Mouse (Mus musculus): Measurements from ENCODE around the gene Daam1.

Daam1 gene

DNA sequence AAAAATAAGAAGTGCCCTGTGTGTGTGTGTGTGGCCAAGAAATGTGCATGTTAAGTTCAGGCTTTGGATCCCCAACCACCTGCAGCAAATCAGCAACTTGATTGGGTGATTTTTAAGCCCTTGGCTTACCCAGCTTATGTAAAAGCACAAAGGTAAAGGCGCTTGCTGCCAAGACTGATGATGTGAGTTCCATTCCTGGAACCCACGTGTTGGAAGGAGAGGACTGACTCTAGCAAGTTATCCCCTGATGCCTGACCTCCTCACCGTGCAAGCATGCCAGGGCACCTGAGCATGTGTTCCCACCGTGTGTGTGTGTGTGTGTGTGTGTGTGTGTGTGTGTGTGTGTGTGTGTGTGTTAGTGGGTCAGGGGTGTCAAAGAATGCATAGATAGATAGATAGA lies 166.5 kb downstream of the Daam1 start:
- no peak for DNase-seq (ENCODE audit: low spot score in 2 of 2)

DNA sequence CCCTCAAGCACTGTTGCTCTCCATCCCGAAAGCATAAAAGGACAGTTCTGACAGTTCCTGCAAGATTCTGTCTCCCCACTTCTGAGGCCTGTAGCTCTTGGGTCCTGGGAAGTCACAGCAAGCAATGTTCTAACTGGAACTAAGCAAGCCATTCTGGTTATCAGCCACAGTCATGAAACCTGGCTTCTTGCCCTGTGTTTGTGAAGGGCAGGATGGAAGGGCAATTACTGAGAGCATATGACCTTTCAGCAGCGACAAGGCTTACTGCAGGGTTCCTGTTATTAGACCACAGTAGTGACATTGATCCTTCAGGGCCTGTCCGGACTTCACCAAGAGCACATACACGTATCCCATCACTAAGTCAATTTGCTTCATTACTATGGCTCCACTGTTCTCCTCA lies 167.8 kb downstream of the Daam1 start:
- DNase-seq (ENCODE audit: low spot score in 2 of 2): no peak

DNA sequence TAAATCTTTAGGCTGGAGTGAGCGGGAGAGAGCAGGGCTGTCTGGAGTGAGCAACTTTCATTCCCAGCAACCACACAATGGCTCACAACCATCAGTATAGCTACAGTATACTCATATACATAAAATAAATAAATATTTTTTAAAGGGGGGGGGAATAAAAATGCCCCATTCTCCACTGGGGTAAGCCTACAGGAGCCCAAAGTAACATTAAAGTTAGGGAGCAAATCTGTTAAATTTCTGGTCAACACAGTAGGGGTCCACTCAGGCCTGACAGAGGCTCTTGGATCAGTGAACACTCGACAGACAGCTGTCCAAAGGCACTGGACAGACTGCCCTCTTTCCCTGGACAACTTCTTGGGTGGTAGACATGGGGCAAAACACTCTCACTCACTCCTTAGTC lies 168.8 kb downstream of the Daam1 start:
- DNase-seq (ENCODE audit: low spot score in 2 of 2): no peak

DNA sequence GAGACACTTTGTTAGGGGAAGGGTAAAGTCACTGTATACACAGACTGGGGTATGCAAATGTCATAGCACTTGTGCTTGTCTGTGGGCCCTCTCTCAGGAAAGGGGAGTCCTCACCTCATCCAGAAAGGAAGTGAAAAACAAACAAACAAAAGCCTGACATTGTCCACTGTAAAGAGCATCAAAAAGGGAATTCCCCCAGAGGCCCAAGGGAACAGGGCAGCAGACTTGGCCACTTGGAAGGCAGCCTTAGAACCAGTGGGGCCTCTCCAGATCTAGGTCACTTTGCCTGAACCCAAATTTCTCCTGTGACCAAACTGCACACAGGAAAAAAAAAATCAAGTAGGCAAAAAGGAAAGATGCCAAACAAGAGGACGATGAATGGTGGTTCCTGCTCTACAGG lies 170.9 kb downstream of the Daam1 start:
- DNase-seq (ENCODE audit: low spot score in 2 of 2): no peak

DNA sequence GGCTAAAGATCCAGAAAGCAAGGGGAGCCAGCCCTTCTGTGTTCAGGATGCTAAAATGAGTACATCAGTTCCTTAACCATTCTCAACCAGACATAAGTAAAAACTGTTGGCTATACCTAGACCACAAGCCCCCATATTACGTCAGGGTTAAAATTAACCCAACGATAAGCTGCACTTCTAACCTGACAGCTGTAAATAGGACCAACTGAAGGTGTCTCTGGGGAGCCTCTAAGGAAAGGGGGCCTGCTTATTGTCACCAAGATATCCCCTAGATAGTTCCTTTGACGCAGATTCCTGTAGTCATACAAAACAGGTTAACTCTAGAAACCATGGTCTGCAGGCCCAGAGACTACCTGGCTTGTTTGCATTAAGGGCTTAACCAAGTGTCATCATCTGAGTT lies 174.4 kb downstream of the Daam1 start:
- DNase-seq (ENCODE audit: low spot score in 2 of 2): no peak

DNA sequence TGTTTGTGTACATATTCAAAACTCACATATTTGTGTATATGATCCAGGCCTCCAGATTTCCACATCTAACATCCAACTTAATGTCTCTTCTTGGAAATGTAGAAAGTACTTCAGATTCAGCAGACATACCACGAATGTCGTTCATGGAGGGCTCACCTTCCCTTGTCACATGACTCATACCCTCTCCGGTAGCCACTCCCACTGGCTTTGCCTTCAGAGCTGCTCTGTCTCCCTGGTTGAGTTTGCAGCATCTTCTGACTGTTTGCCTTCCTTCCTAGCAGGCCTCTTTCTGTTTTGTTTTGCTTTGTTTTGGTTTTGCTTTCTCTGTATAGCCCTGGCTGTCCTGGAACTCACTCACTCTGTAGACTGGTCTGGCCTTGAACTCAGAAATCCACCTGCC lies 176.8 kb downstream of the Daam1 start:
- no peak for DNase-seq (ENCODE audit: low spot score in 2 of 2)

DNA sequence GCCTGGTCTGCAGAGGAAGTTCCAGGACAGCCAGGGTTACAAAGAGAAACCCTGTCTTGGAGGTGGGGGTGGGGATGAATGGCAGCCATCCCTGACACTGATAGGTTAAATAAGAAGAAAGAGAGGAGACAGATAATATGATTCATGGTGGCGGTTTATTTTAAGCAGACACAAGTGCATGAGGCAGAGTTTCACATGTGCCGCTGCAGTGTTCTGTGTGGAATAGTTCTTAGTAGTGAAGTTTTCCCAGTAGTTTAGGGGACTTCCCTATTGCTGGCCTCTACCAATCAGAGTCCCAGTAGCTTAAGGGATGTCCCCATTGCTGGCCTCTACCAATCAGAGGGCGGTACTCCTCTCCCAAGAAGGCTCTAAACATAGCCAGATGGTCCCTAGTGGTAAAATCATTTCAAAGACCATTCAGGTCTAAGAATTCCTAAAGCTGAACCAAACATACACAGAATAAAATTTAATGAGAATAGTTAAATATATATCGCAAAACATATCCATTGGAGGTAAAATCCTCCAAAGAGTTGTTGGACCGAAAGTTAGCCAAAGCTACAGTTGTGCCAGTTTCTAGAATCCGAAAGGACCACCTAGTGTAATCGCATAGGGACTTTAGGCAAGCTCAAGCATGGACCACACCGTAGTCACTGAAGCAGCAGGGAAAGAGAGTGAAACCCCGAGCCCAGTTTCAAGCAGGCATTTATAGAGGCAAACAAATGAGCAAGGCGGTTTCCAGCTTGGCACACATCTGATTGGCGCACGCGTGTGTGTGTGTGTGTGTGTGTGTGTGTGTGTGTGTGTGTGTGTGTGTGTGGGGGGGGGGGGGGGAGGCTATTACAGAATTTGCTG lies 178.4 kb downstream of the Daam1 start:
- DNase-seq (ENCODE audit: low spot score in 2 of 2): no peak

DNA sequence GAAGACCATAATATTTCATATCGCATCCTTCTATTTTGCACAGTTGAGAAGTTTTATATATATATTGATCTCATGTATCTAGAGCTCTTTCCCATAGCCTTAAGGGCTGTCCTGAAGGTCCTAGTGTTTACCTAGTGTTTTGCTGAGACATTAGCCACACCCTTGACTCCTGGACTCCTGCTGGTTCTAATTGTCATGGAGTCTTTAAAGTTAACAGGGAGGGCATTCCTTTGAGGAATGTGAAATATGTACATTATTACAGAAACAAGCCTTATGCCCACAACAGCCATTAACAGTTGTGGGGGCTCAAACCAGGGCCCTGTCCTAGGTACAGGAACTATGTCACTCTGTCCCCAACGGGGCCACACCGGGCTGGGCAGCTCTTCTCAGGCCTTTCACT lies 180.5 kb downstream of the Daam1 start:
- DNase-seq (ENCODE audit: low spot score in 2 of 2): no peak

DNA sequence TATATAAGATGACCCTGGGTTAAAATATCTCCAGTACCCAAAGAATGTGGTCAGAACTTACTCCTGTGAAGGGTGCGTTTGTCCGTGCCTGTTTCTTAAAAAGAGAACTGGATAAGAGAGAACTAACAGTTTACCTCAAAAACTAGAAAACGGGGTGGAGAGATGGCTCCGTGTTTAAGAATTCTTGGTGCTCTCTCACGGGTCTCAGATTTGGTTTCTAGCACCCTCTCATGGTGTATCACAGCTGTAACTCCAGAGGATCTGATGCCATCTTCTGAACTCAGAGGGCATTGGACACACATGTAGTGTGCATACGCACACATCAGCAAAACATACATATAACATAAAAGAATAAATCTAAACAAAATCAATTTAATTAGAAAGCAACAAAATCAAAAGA lies 181.2 kb downstream of the Daam1 start:
- no peak for DNase-seq (ENCODE audit: low spot score in 2 of 2)

DNA sequence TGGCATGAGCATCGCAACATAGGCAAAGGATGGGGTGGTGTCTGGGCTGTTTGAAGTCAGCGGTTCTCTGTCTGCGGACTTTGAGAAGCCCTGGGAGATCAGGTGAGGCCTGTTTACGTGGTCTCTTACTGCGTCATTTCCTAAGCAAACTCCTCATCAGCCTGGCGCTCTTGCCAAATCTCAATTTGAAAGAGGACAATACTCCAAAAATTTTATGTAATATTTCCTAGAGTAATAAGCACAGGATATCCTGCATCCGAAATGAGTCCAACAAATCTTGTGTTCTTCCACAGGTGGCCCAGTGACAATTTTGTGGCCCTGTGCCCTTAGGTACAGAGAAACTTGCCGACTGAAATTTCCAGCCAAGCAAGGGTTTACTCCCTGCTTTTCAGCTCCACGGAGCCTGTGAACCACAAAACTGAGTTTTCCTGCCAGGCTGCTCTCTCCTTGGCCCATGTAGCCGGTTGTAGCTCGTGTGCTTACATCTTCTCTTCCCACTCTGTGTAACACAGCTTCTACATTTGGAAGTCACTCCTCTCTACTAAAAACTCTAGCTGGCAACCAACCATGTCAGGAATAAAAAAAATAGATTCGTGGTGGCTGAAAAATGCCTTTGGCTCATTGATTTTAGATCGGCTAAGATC lies 183.0 kb downstream of the Daam1 start:
- DNase-seq (ENCODE audit: low spot score in 2 of 2): no peak

DNA sequence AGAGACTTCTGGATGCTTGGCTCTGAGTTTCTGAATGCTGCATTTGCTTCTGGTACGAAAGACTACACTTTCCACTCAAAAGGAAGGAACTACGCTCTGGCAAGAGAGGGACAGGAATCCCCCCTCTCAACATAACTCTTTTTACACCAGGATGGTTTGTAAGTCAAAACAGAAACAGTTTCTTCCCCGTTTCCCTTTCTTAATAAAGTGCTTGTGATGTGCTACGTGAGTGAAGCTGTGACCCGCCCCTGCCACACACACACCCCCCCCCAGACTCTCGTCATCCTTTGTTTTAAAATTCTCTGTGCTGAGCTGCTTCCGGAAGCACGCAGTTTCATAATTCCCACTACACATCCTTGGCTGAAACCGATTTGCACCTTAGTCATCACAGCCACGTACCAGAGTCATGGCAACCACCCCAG lies 183.5 kb downstream of the Daam1 start:
- no peak for DNase-seq (ENCODE audit: low spot score in 2 of 2)

DNA sequence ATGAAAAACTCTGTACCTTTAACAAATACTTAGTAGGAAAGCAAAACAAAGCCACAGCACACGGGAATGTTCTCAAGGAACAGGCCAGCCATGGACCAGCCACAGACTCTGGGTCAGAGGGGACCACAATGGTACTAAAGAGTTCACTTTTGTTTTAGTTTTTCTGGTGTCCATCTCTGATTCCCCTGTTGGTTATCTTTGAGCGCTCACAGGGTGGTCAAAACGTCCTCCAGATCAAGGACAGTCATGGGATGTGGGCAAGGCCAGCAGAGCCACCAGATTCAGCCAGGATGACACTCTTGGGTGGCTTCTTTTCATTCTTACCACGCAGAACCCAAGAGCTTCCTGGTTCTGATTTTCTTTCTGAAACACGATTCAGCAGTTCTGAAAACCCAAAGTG lies 184.4 kb downstream of the Daam1 start:
- DNase-seq (ENCODE audit: low spot score in 2 of 2): no peak

DNA sequence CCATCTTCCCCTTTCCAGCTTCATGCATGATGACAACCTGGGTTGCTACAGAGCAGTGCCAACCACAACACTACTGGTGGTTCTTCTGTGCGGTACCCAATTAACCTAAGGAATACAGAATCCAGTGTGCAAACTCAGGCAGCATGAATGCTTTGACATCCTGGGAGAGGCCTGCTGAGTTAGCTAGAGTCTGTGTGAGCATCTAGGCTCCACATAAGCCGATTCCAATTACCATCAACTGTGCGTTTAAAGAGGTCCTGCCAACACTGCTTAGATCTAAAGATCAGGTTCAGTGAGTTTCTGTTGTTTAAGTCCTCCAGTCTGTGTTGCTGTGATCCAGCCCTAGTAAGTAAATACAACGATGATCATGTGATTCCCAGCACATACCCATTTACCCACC lies 189.4 kb downstream of the Daam1 start:
- no peak for DNase-seq (ENCODE audit: low spot score in 2 of 2)

DNA sequence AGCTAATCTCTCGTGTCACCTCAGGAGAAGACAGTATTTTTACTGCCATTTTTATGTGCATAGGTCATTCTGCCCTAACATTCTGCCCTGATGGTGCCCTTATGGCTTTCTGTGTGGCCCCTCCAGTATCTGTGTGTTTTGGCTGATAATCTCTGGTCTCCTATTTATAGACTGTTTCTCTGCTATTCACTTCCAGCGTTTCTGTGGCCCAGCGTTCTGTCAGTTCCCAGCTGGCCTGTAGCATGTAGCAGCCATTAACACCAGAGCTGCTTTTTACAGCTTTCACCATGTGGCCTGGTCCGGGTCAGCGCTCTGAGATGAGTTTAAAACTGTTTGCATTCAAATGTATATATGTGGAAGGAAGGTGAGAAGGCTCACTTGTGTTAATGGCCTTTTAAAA lies 190.7 kb downstream of the Daam1 start:
- no peak for DNase-seq (ENCODE audit: low spot score in 2 of 2)

DNA sequence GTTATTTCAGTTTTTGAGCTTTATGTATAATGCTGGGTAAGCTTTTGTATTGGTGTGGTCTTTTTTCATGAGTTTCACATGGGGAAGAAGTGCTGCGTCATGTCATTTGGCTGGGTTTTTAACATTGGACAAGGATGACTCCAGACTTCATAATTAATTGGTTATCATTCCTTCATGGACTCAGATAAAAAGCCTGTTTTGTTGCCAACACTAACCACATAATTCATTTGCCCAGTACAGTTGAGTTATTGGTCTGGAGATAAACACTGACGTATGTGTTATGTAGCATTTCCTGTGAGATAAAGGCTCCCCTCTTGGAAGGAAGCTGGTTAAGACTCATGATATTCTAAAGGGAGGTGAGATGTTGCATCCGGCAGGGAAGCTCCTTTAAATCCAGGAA lies 191.9 kb downstream of the Daam1 start:
- DNase-seq (ENCODE audit: low spot score in 2 of 2): no peak

DNA sequence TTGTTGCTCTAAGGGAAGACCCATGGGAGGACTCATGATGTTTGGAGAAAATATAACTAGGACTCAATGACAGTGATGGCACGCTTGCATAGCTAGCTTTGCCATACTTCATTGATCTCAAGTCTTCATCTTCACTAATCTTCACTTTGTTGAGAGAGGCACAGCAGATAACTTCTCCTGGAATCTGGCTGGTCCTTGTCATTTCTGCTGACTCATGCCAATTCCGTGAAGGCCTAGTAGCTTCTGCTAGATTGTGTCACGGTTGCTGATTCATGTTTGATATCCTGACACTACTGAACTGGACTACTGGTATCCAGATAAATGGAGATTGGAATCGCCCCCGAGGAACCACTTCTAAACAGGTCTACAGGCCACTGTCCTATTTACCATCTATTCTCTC lies 192.7 kb downstream of the Daam1 start:
- no peak for DNase-seq (ENCODE audit: low spot score in 2 of 2)

DNA sequence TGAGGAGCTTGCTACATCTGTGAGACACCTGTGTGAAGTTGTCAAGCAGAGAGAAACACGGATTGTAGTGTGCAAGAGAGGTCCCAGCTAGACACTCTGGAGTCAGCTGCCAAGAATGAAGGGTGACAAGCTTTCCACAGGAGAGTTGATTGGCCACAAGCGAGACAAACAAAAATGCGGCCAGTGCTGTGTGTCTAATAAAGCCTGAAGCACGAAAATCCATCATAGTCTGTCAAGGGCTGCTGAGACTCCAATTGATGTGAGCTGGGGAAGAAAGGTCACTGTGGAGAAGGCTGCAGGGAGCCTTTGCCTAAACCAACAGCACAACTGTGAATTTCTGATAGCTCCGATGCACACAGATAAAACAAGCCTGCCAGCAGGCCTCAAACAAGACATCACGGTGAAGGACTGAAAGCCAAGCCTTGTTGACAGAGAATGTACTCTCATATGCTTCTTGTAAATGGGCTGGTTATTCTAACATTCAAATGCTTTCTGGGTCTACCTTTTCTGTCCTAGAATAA lies 194.5 kb downstream of the Daam1 start:
- DNase-seq (ENCODE audit: low spot score in 2 of 2): no peak

DNA sequence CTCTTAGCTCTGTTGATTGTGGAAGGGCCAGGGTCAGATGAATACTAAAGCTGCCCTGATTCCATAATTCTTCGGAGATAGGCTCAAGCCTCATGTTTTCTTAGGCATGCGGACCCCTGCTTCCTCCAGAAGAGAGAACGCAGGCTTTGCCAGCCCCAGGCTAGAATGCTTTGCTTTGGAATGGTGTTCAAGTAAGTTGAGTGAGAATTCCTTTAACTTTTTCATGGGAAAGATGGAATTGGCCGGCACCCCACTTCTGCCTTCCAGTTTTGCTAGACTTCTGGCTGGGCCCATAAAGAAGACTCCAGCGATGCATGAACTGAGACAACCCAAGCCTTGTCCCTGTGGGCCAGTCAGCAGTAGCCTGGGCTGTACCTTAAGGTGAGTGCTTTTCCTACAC lies 200.3 kb downstream of the Daam1 start:
- DNase-seq (ENCODE audit: low spot score in 2 of 2): no peak

DNA sequence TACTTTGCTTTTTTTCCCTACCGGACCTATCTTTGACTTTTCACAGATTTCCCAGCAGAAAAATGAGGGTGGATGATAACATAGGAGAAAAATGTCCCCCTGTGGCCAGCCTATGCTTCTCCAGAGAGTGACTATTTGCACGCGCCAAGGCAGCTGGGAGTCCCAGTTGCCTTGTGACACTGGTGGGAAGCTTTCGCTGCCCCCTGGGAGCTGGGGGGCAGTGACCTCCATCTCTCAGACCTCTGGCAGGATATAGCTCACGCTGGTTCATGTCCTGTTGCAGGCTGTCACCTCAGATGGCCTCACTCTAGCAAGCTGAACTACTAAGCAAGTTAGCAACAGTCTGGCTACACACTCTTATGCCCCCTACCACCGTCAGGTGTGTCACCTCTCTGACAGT lies 200.9 kb downstream of the Daam1 start:
- no peak for DNase-seq (ENCODE audit: low spot score in 2 of 2)

DNA sequence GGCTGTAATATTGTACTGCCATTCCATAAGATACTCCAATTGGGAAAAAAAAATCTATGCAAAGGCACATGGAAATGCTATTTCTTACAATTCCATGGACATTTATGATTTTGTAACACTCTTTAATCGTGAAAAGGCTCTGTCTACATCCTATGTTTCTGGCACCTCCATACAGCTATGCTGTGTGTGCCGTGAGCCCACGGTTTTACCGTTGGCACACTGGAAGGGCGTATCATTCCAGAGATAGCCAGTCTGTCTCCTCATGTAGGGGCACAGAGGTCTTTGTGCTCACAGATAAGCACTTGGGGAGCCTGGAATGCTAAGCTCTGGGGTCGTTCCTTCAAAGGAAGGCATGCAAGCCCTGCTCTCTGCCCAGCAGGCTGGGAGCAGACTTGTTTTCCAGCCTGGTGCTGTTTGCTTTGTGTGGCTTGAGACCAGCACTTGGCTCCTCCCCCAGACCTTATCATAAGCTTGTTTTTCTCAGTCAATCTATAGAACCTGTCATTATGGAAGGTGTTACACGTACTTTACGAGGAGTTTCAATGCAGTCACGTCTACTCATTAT lies 205.3 kb downstream of the Daam1 start:
- DNase-seq (ENCODE audit: low spot score in 2 of 2): no peak

DNA sequence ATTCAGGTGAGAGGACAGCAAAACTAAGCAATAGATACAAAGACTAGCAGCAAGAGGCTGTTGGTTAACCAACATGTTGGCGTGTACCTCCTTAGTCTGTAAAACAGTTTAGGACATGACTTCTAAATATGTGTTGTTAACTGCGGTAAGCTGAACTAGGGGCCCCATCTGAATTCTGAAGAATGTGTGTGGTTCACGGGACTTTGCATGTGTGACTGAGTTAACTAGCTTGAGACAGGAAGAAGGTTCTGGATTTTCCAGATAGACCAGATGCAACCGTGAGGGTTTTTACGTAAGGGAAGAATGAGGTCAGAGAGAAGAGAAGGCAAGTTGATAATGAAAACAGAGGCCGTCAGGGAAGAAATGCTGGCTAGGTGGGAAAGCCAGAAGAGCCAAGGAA lies 206.2 kb downstream of the Daam1 start:
- DNase-seq (ENCODE audit: low spot score in 2 of 2): no peak

DNA sequence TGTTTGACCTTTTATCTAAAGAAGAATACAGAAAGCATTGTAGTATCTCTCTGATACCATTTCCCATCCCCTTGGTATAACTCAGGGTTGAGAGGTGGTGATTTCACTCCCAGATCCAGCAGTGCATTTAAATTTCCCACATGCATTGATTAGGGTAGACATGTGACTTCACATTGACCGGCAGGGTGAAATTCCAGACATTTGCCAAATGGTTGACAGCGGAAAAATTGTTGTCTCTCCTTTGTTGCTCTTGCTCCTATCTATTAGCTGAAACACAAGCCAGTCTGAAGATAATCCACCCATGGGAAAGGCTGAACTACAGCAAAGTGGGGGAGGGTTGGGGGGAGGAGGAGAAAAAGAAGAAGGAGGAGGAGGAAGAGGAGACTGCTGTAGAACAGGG lies 208.0 kb downstream of the Daam1 start:
- no peak for DNase-seq (ENCODE audit: low spot score in 2 of 2)

DNA sequence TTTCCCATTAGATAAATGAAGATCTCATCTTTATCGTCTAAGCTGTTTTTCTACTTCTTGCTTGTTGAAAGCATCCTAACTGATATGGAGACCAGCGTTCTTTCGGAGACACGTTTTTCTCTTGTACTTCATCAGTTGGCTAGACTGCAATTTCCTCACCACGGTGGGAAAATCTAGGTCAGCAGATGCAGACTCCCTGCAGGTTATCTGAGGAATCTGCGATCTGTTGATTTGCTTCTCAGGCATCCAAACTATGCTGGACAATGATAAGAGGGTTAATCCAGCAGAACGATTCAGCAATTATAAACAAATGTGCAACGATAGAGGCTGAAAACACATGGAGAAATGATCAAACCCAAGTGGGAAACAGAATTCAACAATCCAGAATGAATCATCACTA lies 208.6 kb downstream of the Daam1 start:
- no peak for DNase-seq (ENCODE audit: low spot score in 2 of 2)

Data from spleen, postnatal 10 days (tissue).